ENCODE assay signal across 13 mouse cellular contexts in the genomic region with DNA sequence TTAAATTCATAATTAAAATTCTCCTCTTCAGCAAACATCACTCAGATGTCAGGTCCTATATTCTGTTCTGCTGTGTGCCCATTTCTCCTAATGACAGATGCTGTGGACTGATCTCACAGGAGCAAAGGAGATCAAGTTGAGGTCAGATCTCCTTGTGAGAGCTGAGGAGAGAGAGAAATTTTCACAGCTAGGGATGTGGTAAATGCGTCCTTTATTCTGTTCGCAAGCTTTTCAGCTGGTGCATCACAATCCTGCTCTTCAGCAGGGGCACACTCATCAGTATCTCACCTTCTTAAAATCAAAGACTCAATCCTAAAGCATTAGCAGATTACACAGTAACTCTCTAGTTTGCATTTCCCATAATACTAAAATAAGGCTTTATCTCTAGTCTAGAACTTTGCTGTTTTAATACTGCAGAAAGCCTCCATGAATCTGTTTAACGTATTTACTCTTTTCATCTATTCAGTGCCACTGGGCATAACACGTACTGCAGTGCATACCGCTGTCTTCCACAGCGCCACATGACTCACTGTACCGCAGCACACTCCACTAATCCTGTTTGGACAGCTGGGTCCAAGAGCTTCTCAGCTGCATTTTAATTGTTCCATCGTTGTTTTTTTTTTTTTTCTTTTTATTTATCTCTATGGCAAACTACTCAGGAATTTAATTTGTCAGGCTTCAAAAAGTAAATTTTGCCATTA. TPM values are rescaled to one million over a fixed set of nuclear protein-coding genes. Genes with fewer than 3 reads are reported as not detected.
A peak's percentile ranks its signal among the peaks of the same experiment; 100 is the strongest.
DNase-seq lines count a peak whose midpoint lies in the region; ATAC-seq and TF ChIP-seq lines count a peak whose summit lies in the region.
"Had no signal": no experiment of that assay in that cellular context is flagged by ENCODE, and none has a peak within 500 bp of the region (broad histone marks: within the 10 kb centered on the region; RNA-seq: fewer than 3 reads in every experiment).

No protein-coding gene starts in this region.

- no peak for ATAC-seq in kidney, postnatal 0 days (replicated peaks; ENCODE audit: low FRiP score, low read depth)
- ATAC-seq in embryonic facial prominence, embryonic 14.5 days (ENCODE audit: low read depth) = peak; percentile 55; the same call in 1 of the 2 replicates
- peak; percentile 93 for ATAC-seq in midbrain, embryonic 11.5 days (ENCODE audit: low FRiP score)

- no peaks in the 10 kb centered on the region for H3K27me3 ChIP-seq in kidney, postnatal 0 days (ENCODE audit: insufficient read depth, low read length)
- H3K27me3 ChIP-seq in embryonic facial prominence, embryonic 14.5 days (replicated peaks; ENCODE audit: control insufficient read depth, insufficient read depth, low read length) = no peaks in the 10 kb centered on the region
- no peaks in the 10 kb centered on the region for H3K27me3 ChIP-seq in midbrain, embryonic 11.5 days (ENCODE audit: control insufficient read depth, insufficient read depth, low read length)
- H3K27me3 ChIP-seq in cerebellum, adult 2 months (ENCODE audit: control insufficient read depth, insufficient read depth, low read length) = no peaks in the 10 kb centered on the region

- H3K9ac ChIP-seq in kidney, postnatal 0 days (ENCODE audit: low read depth, low read length) = no peak overlapping the region
- no peak overlapping the region for H3K9ac ChIP-seq in embryonic facial prominence, embryonic 14.5 days (ENCODE audit: low read depth, low read length)
- H3K9ac ChIP-seq in midbrain, embryonic 11.5 days (ENCODE audit: low read length) = no peak overlapping the region
- H3K9ac ChIP-seq: liver, embryonic 14.5 days had no signal

- H3K4me1 ChIP-seq in kidney, postnatal 0 days (replicated peaks; ENCODE audit: insufficient read depth, low read length) = no peaks in the 10 kb centered on the region
- no peaks in the 10 kb centered on the region for H3K4me1 ChIP-seq in embryonic facial prominence, embryonic 14.5 days (ENCODE audit: control insufficient read depth, insufficient read depth, low read length)
- H3K4me1 ChIP-seq in midbrain, embryonic 11.5 days (ENCODE audit: control insufficient read depth, insufficient read depth, low read length) = peaks cover 20% of the 10 kb centered on the region
- no peaks in the 10 kb centered on the region for H3K4me1 ChIP-seq in cerebellum, adult 2 months (ENCODE audit: control insufficient read depth, insufficient read depth, low read length)

- H3K27ac ChIP-seq in kidney, postnatal 0 days = no peak overlapping the region
- no peak overlapping the region for H3K27ac ChIP-seq in embryonic facial prominence, embryonic 14.5 days (replicated peaks; ENCODE audit: low read depth, low read length)
- H3K27ac ChIP-seq in midbrain, embryonic 11.5 days (ENCODE audit: low read depth, low read length) = peak overlapping the region; percentile 41
- no peak overlapping the region for H3K27ac ChIP-seq in cerebellum, adult 2 months (ENCODE audit: insufficient read depth, low read length)
- H3K27ac ChIP-seq: heart, adult 2 months; liver, embryonic 14.5 days; macrophage had no signal

- H3K4me2 ChIP-seq in kidney, postnatal 0 days (ENCODE audit: low read length) = no peak overlapping the region
- H3K4me2 ChIP-seq in embryonic facial prominence, embryonic 14.5 days (ENCODE audit: low read depth, low read length) = no peak overlapping the region
- H3K4me2 ChIP-seq in midbrain, embryonic 11.5 days = no peak overlapping the region

- TF ChIP-seq POLR2A in cerebellum, adult 2 months (IDR thresholded peaks at IDR 0.05; ENCODE audit: borderline replicate concordance, insufficient read depth, low read length) = no peak

- H3K9me3 ChIP-seq in kidney, postnatal 0 days (replicated peaks; ENCODE audit: low read length) = no peaks in the 10 kb centered on the region
- no peaks in the 10 kb centered on the region for H3K9me3 ChIP-seq in embryonic facial prominence, embryonic 14.5 days (ENCODE audit: control insufficient read depth, low read length)
- H3K9me3 ChIP-seq in midbrain, embryonic 11.5 days (ENCODE audit: control insufficient read depth, low read length) = peaks cover 4% of the 10 kb centered on the region; the same call in 1 of the 2 replicates

- TF ChIP-seq CTCF in kidney, postnatal 0 days (IDR thresholded peaks at IDR 0.05; ENCODE audit: low read depth) = no peak
- TF ChIP-seq CTCF in cerebellum, adult 2 months (IDR thresholded peaks at IDR 0.05; ENCODE audit: borderline replicate concordance, insufficient read depth, low read depth, low read length) = no peak

- no peak overlapping the region for H3K4me3 ChIP-seq in kidney, postnatal 0 days (replicated peaks; ENCODE audit: low read depth, low read length)
- no peak overlapping the region for H3K4me3 ChIP-seq in embryonic facial prominence, embryonic 14.5 days (ENCODE audit: low read depth, low read length)
- H3K4me3 ChIP-seq in midbrain, embryonic 11.5 days (ENCODE audit: low read depth, low read length) = no peak overlapping the region
- no peak overlapping the region for H3K4me3 ChIP-seq in cerebellum, adult 2 months (replicated peaks; ENCODE audit: insufficient read depth, low read depth, low read length)
- H3K4me3 ChIP-seq: erythroblast, embryonic 14.5 days; heart, adult 2 months had no signal

- H3K36me3 ChIP-seq in kidney, postnatal 0 days (ENCODE audit: insufficient read depth, low read length) = no peaks in the 10 kb centered on the region
- H3K36me3 ChIP-seq in embryonic facial prominence, embryonic 14.5 days (ENCODE audit: control insufficient read depth, insufficient read depth, low read length) = no peaks in the 10 kb centered on the region
- no peaks in the 10 kb centered on the region for H3K36me3 ChIP-seq in midbrain, embryonic 11.5 days (ENCODE audit: control insufficient read depth, insufficient read depth, low read length)

- peak; percentile 4 for DNase-seq in kidney, postnatal 0 days (ENCODE audit: low spot score)
- DNase-seq in kidney, adult 11 months = no peak
- peak; percentile 62 for DNase-seq in embryonic facial prominence, embryonic 14.5 days (ENCODE audit: low spot score)
- peak; percentile 90 for DNase-seq in midbrain, embryonic 11.5 days (ENCODE audit: low spot score, missing footprints)
- peak; percentile 15 for DNase-seq in retina, postnatal 1 day
- no peak for DNase-seq in left cerebral cortex, adult 18-20 months (ENCODE audit: low spot score in 2 of 2)
- no peak for DNase-seq in cerebellum, adult 2 months
- DNase-seq: cerebellum, postnatal 25 days; heart, adult 2 months; heart, postnatal 4 days had no signal

- 56% methylated on average over 8 of the region's 8 CpGs for WGBS in kidney, postnatal 0 days
- 56% methylated on average over 8 of the region's 8 CpGs for WGBS in embryonic facial prominence, embryonic 14.5 days
- 6% methylated on average over 8 of the region's 8 CpGs for WGBS in midbrain, embryonic 11.5 days
- 43% methylated on average over 8 of the region's 8 CpGs for WGBS in cerebellum, adult 2 months

RNA-seq across cellular contexts. Expression of a gene that starts 55.2 kb away (rescaled TPM):
- polyA plus RNA-seq in kidney, postnatal 0 days (2015; fragmentation: Nextera tagmentation; extraction: Ambion mirVana) = 1.6 and 1.8 TPM in 2 replicates
- 3.5 and 6.1 TPM in 2 replicates for polyA plus RNA-seq in embryonic facial prominence, embryonic 14.5 days (2014; fragmentation: Nextera tagmentation; extraction: Ambion mirVana)
- polyA plus RNA-seq in midbrain, embryonic 11.5 days (2014; fragmentation: Nextera tagmentation; extraction: Ambion mirVana) = 9.6 and 10.6 TPM in 2 replicates
- 10 to 100 TPM; 16.8 to 17.0 TPM for total RNA-seq in left cerebral cortex, adult 18-20 months (2021)
- polyA plus RNA-seq in cerebellum, adult 2 months (2012; rRNA removed) = 8.1 and 8.7 TPM in 2 replicates
- polyA plus RNA-seq: macrophage had no signal

Comparison
In these comparisons a context has a peak if more than half of its experiments do, and no peak if none do; other contexts are left out.
1. DNase-seq: peak in kidney, postnatal 0 days (single experiment), embryonic facial prominence, embryonic 14.5 days (single experiment), midbrain, embryonic 11.5 days (single experiment) and retina, postnatal 1 day (single experiment); none in kidney, adult 11 months (single experiment), left cerebral cortex, adult 18-20 months (0 of 2) and cerebellum, adult 2 months (0 of 2).